Mouse (Mus musculus) ES-E14 (cell line): ENCODE measurements around the gene Fsip1.

Experiments used
- CHD2 ChIP-seq: IDR thresholded peaks from 2 replicates; pipeline ENCODE4 v1.6.1; 2014; ENCODE audit warnings: mild to moderate bottlenecking, low read depth, low read length, inconsistent platforms
- HCFC1 ChIP-seq: IDR thresholded peaks from 2 replicates; pipeline ENCODE4 v1.6.1; 2012; ENCODE audit warnings: low read length, inconsistent platforms, borderline replicate concordance; ENCODE audit not compliant: insufficient read depth
- MAFK ChIP-seq: IDR thresholded peaks from 2 replicates; pipeline ENCODE4 v1.6.1; 2014; ENCODE audit warnings: mild to moderate bottlenecking, low read depth, low read length, inconsistent platforms; ENCODE audit not compliant: insufficient read depth
- ZC3H11A ChIP-seq: IDR thresholded peaks from 2 replicates; pipeline ENCODE4 v1.6.1; 2012; ENCODE audit warnings: low read depth, mild to moderate bottlenecking, inconsistent platforms, low read length, borderline replicate concordance

GRCm38 (mm10) chr2:118110225-118110915 lies 146.4 kb downstream of the Fsip1 start:
- TF ChIP-seq CHD2, result no peak
- no peak for TF ChIP-seq HCFC1
- TF ChIP-seq ZC3H11A, result no peak
- TF ChIP-seq MAFK, result no peak
